Mouse (Mus musculus) small intestine, adult 2 months (tissue): Measurements from ENCODE around the gene Wnt6. TPM values are rescaled to one million over a fixed set of nuclear protein-coding genes. Genes with fewer than 3 reads are reported as not detected.

ENCODE experiments used
- H3K27ac ChIP-seq: fragments of 200-500 bp; 2 replicates; pipeline ENCODE4 v1.5.1; 2012; ENCODE audit warnings: low read depth, low read length, control low read depth, inconsistent platforms; ENCODE audit not compliant: insufficient read depth
- H3K27me3 ChIP-seq: fragments of 200-500 bp; 2 replicates; pipeline ENCODE4 v1.6.1; 2012; ENCODE audit warnings: mild to moderate bottlenecking, moderate library complexity, low read length, inconsistent platforms; ENCODE audit not compliant: control insufficient read depth, insufficient read depth
- H3K36me3 ChIP-seq: fragments of 200-500 bp; 2 replicates; pipeline ENCODE4 v1.6.1; 2012; ENCODE audit warnings: mild to moderate bottlenecking, low read length, control low read depth, inconsistent platforms; ENCODE audit not compliant: control insufficient read depth, insufficient read depth
- H3K4me1 ChIP-seq: fragments of 200-500 bp; 2 replicates; pipeline ENCODE4 v1.6.1; 2012; ENCODE audit warnings: low read length, inconsistent platforms, mixed read lengths; ENCODE audit not compliant: control insufficient read depth, insufficient read depth, insufficient read length
- H3K4me3 ChIP-seq: fragments of 200-500 bp; 2 replicates; pipeline ENCODE4 v1.5.1; 2012; ENCODE audit warnings: low read depth, mild to moderate bottlenecking, control low read depth, inconsistent platforms, low read length, moderate library complexity
- CTCF ChIP-seq: fragments of 200-500 bp; IDR thresholded peaks from 2 replicates; pipeline ENCODE4 v1.5.1; 2012; ENCODE audit warnings: low read depth, mild to moderate bottlenecking, control low read depth, inconsistent platforms, low read length, moderate library complexity, mixed read lengths; ENCODE audit not compliant: insufficient replicate concordance, insufficient read length; ENCODE audit errors: extremely low read depth
- POLR2A ChIP-seq: fragments of 200-500 bp; IDR thresholded peaks from 2 replicates; pipeline ENCODE4 v1.6.1; 2012; ENCODE audit warnings: low read depth, mild to moderate bottlenecking, control low read depth, inconsistent platforms, low read length, moderate library complexity
- WGBS: fragments of 180-500 bp; shearing (Covaris S2); methylation state at CpG from one replicate; pipeline ENCODE4 v1.1.7; 2018; 5-methylcytosine and 5-hydroxymethylcytosine counted together
- polyA plus RNA-seq: library from polyadenylated mRNA; depleted of rRNA; stranded (reverse); fragments of >200 nt; gene quantifications from 2 replicates; pipeline ENCODE4 v1.2.3, GENCODE M21; 2012

Gene Wnt6
- polyA plus RNA-seq, 1 experiment: 6.0 TPM

DNA sequence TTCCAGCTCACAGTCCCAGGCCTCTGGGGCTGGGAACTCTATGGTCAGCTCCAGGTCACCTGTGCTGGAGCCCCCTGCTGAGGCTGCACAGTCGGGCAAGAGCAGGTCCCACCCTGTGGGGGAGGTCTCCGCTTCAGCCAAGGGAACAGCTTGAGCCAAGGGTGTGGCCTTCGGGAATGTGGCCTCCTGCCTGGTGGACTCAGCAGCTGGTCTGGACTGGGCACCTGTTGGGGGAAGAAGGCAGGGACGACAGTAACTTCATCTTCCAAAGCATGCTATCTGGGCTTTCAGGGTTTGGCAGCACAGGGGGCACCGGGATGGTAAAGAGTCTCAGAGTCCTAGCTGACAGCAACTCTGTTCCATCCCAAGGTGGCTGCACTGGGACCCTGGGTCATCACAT, 24.4 kb upstream of the Wnt6 start:
- H3K4me1 ChIP-seq: peaks cover 20% of the 10 kb centered on the region
- no peak for TF ChIP-seq POLR2A
- no peak for TF ChIP-seq CTCF
- no peaks in the 10 kb centered on the region for H3K36me3 ChIP-seq
- no peaks in the 10 kb centered on the region for H3K27me3 ChIP-seq
- no peak overlapping the region for H3K4me3 ChIP-seq
- WGBS: 61% methylated on average over 5 of the region's 5 CpGs
- no peak overlapping the region for H3K27ac ChIP-seq

DNA sequence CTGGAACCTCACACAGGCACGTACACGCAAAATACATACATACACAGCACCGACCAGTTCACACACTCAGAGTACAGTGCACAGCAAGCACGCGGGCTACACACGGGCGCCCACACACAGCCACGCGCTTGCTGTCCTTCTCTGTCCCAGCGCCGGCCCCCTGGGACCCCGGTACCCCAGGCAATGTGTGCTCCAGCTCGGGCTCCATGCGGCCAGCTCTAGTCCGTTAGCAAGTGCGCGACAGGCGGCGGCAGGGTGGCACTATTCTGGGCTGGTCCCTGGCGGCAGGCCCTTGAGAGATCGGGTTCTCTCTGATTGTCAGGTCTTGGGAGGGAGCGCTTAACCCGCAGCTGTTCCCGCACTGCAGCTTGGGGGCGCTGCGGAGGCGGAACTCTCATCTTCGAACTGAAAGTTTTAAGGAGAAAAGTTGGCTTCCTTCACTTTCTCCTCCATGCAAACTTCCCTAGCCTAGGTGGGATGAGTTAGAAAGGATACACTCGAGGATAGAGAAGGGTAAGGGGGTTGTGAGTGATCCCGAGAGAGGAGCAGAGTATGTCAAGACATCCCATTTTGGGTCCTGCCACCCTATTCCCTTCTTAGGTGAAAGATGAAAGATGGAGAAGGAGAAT, 22.9 kb upstream of the Wnt6 start, which contains the start of gene Prkag3:
Gene Prkag3 (minus strand): TSS at position 579 of the 629 bp plus-strand sequence.
- Histone ChIP-seq H3K4me3 (peak within 1 kb of the TSS; percentile 46), H3K27ac (no peak within 1 kb of the TSS), H3K36me3 (no peaks in the 10 kb centered on the region), H3K27me3 (no peaks in the 10 kb centered on the region), H3K4me1 (peaks cover 27% of the 10 kb centered on the region)
- TF ChIP-seq CTCF: peak; percentile 67; the same call in 1 of the 2 replicates
- TF ChIP-seq POLR2A: no peak
- WGBS: 14% methylated on average over 30 of the region's 30 CpGs

DNA sequence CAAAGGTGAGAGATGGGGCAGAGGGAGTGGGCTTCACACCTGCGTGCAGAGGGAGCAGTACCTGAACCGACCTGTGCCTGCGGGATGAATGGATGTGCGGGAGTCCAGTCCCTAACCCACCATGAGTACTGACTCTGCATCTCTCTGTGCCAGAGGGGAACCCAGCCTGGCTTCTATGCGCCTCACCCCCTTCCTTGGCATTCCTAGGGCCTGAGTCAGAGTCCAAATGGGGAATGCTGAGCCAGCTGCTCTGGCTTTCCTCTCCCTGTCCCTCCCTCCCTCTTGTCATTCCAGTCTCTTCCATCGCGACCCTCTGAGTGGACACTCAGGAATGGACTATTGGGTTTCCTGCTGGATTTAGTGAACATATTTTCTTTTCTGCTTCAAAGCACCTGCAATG, 22.4 kb upstream of the Wnt6 start:
- no peak overlapping the region for H3K4me3 ChIP-seq
- H3K27ac ChIP-seq: no peak overlapping the region
- 53% methylated on average over 7 of the region's 7 CpGs for WGBS
- peaks cover 32% of the 10 kb centered on the region for H3K4me1 ChIP-seq
- no peaks in the 10 kb centered on the region for H3K36me3 ChIP-seq
- no peaks in the 10 kb centered on the region for H3K27me3 ChIP-seq
- TF ChIP-seq POLR2A: no peak

DNA sequence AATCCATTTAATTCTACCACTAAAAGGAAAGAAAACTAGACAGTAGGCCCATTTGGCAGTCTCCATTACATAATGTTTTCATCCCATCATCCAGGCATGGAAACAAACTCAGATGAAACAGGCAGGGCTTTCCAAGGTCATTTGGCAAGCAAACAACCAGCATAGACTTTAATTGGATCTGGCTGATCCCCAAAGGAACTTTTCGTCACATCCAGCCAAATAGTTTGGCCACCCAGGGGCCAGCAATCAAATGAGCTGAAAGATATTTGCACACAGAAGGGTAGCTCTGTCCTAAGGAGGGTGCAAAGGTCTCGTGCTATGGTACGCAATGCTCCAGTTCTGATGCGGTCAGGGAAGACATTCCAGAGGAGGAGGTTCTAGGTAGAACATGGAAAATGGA, 21.0 kb upstream of the Wnt6 start:
- no peak for TF ChIP-seq POLR2A
- TF ChIP-seq CTCF: no peak
- peaks cover 36% of the 10 kb centered on the region for H3K4me1 ChIP-seq
- WGBS: 25% methylated on average over 4 of the region's 4 CpGs
- no peaks in the 10 kb centered on the region for H3K27me3 ChIP-seq
- no peaks in the 10 kb centered on the region for H3K36me3 ChIP-seq
- peak overlapping the region; percentile 70 for H3K27ac ChIP-seq
- H3K4me3 ChIP-seq: no peak overlapping the region

DNA sequence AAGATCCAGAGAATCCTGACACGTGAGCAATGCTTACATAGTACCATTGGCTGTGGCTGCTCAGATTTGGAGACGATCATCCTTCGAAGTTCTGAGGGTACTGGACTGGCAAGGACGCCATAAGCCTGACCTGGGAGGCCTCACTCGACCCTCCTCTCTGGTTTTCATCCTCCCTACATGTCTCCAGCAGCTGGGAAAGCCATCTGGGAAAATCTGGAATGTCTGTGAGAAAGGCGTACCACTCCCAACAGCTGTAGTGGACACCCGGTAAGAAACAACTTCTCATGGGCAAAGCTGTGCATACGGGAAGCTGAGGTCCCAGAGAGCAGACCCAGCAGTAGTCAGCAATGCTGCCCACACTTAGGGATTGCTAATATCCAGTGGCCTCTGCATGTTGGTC, 19.5 kb upstream of the Wnt6 start:
- H3K27ac ChIP-seq: no peak overlapping the region
- no peak overlapping the region for H3K4me3 ChIP-seq
- WGBS: 89% methylated on average over 8 of the region's 8 CpGs
- TF ChIP-seq CTCF (no peak), POLR2A (no peak)
- H3K4me1 ChIP-seq: peaks cover 36% of the 10 kb centered on the region
- H3K27me3 ChIP-seq: no peaks in the 10 kb centered on the region
- no peaks in the 10 kb centered on the region for H3K36me3 ChIP-seq

DNA sequence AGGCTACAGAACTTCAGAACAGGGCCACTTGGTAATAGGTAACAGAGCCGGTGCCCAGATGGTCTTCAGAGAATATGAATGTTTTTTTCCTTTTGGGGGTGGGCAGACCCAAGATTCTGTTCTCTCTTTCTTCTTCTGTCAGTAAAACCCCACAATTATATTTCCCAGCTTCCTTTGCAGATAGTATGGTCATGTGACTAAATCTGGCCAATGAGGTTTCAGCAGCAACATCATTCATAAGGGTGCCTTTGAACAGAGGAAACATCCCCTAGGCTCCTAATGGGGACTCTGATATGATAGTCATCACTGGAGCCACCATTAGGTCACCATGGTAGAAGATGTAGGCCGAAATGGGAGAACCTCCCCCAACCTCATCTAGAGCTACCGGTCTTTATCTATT, 18.9 kb upstream of the Wnt6 start:
- 97% methylated on average over 3 of the region's 3 CpGs for WGBS

DNA sequence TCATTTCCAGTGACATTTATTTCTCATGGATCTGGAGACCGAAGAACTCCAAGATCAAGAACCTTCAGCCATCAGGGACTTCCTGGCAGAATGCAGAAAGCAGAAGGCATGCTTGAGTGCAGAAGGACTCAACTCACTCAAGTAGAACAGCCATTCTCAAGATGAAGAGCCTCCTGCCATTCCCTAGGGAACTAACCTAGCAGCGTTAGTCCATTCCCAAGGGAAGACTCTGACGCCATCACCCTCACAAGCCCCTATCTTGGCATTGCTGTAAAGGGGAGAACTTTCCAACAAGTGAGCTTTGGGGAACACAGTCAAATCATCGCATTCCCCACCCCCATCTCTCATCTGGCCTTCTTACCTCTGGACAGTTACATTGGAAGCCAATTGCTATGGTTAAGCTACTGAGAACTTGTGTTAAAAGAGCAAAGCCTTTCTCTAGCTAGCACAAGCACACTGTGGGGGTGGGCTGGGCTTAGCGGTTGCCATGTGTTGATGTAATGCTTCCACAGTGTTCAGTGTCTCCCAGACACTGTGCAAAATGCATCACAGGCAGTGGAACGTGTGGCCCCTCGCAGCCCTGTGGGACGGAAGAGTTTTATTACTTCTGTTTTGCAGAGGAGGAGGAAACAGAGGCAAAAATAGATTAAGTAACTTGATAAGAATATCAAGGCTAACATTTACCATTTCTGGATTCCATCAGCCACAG, 18.3 kb upstream of the Wnt6 start:
- 62% methylated on average over 8 of the region's 8 CpGs for WGBS

More for the DNA sequence above, 18.9 kb upstream of the Wnt6 start:
- TF ChIP-seq CTCF: no peak
- TF ChIP-seq POLR2A: no peak
- no peaks in the 10 kb centered on the region for H3K27me3 ChIP-seq
- no peak overlapping the region for H3K27ac ChIP-seq
- peaks cover 36% of the 10 kb centered on the region for H3K4me1 ChIP-seq
- no peak overlapping the region for H3K4me3 ChIP-seq
- H3K36me3 ChIP-seq: no peaks in the 10 kb centered on the region

More for the DNA sequence above, 18.3 kb upstream of the Wnt6 start:
- Histone ChIP-seq H3K27ac (peak overlapping the region; percentile 83), H3K27me3 (no peaks in the 10 kb centered on the region), H3K4me1 (peaks cover 36% of the 10 kb centered on the region), H3K4me3 (no peak overlapping the region), H3K36me3 (no peaks in the 10 kb centered on the region)
- TF ChIP-seq CTCF (no peak), POLR2A (no peak)
